Mouse (Mus musculus) testis, adult 2 months (tissue): ENCODE data around the gene Sfswap.

ENCODE experiments used
- CTCF ChIP-seq: fragments of 200-500 bp; IDR thresholded peaks from 2 replicates; pipeline ENCODE4 v1.5.1; 2012; ENCODE audit warnings: low read depth, mild to moderate bottlenecking, inconsistent platforms, low read length, moderate library complexity; ENCODE audit not compliant: control insufficient read depth, insufficient read depth, insufficient replicate concordance
- POLR2A ChIP-seq: fragments of 200-500 bp; IDR thresholded peaks from 2 replicates; pipeline ENCODE4 v1.6.1; 2012; ENCODE audit warnings: low read depth, mild to moderate bottlenecking, inconsistent platforms, low read length, moderate library complexity; ENCODE audit not compliant: control insufficient read depth

- TF ChIP-seq CTCF (no peak), POLR2A (no peak)
These were observed 42.5 kb upstream of the Sfswap start for GRCm38 (mm10) chr5:129458541-129458940.
